Mouse (Mus musculus) frontal cortex, adult (tissue): ENCODE results near the gene Atp6v1g2.

Source experiments
- ATAC-seq: cut with Nextera tagmentation; 2 replicates; pipeline ENCODE4 v1.9.2; 2017; ENCODE audit warnings: mild to moderate bottlenecking, moderate library complexity, mixed read lengths; ENCODE audit not compliant: low TSS enrichment

Gene Atp6v1g2

DNA sequence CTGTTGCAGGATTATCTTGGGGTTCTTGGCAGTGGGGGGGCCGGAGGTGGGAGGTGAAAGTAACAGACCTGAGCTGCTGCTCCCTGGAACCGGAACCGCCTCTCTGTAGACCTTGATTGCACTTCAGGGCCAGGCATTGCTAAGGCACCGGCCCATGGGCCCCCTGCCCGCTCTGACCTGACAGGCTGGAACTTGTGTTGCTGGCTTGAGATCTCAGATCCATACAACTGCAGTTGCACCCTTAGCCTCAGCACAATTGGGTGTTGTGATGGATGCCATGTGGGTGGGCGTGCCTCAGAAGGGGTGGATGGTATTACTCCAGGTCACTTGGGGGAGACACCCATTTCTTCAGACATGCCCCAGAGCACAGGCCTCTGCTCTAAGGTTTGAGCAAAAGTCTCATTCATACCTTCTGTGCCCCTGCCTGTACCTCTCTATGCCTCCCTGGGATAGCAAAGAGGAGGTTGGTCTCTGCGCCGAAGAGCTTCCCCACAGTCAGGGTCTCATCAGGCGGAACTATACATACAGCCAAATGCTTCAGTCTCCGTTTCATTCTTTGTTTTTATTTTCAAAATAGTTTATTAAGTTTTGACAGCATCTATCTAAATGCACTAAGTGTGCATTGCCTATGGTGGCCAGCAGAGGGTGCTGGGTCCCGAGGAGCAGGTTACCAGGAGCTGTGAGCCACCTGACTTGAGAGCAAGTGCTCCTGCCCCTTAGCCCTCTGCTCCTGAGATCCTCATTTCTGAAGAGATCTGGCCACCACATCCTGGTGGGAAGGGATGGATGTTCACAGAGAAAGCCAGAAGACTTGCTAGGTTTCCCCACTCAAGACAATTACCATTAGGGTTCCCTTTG lies 21.0 kb downstream of the Atp6v1g2 start:
- ATAC-seq = no peak

DNA sequence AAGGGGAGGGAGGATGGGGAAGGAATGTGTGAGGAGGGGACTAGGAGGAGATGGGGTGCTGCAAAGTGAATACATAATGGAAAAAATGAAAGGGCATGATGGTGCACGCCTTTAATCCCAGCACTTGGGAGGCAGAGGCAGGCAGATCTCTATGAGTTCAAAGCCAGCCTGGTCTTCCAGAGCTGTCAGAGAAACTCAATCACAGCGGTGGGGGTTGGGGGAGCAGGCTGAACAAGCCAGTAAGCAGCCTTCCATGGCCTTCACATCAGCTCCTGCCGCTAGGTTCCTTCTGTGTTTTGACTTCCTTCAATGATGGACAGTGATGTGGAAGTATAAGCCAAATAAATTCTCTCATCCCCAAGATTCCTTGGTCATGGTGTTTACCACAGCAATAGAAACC lies 21.8 kb downstream of the Atp6v1g2 start:
- ATAC-seq = no peak

DNA sequence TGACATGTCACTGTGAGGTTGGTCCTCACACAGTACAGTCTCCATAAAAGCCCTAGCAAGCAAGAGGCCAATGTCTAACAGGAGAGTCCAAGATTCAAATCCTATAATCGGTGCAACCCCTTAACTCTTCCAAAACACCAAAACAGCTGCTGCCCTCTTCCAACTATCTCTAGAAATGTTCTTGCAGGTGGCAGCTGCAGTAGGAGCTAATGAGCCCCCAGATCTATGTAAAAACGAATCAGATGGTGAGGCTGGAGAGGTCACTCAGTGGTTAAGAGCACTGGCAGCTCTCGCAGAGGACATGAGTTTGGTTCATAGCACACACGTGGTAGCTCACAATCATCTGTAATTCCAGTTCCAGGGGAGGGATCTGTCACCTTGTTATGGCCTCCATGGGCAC lies 22.2 kb downstream of the Atp6v1g2 start:
- no peak for ATAC-seq

DNA sequence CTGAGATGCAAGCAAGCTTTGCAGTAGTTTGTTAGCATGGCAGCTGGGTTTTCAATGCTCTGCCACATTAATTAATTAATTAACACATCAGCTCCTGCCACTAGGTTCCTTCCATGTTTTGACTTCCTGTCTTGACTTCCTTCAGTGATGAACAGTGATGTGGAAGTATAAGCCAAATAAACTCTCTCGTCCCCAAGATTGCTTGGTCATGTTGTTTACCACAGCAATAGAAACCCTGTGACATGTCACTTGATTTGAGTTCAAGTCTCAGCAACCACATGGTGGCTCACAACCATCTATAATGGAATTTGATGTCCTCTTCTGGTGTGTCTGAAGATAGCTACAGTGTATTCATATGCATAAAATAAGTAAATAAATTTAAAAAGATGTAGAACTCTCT lies 23.9 kb downstream of the Atp6v1g2 start:
- ATAC-seq = no peak

DNA sequence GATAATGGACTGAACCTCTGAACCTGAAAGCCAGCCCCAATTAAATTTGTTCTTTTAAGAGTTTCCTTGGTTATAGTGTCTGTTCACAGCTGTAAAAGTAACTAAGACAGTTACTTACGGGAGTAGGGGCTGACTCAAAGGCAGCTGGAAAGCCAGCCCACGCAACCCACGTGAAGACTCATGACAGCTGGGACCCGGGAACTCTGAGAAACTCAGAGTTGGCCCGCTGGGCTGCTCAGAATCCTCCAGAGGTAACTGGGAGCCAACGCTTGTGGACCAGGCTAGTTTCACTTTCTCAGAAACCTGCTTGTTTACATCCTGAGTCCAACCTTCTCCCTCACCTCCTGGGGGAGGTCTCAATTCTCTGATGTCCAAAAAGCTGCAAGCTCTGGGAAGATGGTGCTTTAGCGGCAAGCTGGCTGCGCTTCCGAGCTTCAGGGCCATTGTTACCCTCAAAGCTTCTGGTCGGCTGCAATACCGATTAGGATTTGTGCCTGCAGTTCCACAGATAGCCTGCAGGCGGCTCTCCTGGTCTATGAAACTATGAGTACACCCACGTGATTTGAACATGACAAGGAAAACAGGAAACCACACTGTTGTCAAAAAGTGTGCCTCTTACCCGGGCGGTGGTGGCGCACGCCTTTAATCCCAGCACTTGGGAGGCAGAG lies 24.5 kb downstream of the Atp6v1g2 start:
- ATAC-seq = peak; percentile 39; the same call in 1 of the 2 replicates

DNA sequence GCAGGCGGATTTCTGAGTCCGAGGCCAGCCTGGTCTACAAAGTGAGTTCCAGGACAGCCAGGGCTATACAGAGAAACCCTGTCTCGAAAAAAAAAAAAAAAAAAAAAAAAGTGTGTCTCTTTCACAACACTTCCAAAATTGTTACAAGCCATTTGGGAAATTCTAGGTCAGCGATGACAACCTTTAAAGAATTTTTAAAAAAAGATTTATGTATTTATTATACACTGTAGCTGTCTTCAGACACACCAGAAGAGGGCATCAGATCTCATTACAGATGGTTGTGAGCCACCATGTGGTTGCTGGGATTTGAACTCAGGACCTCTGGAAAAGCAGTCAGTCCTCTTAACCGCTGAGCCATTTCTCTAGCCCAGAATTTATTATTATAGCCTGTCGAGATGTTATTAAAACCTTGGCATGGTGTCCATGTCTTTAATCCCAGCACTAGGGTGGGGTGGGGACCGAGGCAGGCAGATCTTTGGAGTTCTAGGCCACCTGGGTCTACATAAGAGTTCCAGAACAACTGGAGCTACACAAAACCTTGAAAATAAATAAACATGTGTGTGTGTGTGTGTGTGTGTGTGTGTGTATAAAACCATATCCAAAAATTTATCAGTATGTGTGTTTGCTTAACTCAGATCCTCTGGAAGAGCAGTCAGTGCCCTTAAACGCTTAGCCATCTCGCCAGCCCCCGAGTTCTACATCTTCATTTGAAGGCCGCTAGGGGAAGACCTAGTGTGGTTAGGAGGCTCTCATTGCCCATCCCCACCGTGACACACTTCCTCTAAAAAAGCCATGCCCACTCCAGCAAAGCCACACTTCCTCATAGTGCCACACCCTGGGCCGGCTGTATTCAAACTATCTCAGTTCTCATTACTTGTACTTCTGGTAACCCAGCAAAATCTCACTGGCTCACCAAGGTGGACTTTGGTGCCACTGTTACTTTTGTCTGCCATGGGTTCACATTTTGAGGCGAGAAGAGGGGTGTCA lies 25.3 kb downstream of the Atp6v1g2 start:
- ATAC-seq = no peak

DNA sequence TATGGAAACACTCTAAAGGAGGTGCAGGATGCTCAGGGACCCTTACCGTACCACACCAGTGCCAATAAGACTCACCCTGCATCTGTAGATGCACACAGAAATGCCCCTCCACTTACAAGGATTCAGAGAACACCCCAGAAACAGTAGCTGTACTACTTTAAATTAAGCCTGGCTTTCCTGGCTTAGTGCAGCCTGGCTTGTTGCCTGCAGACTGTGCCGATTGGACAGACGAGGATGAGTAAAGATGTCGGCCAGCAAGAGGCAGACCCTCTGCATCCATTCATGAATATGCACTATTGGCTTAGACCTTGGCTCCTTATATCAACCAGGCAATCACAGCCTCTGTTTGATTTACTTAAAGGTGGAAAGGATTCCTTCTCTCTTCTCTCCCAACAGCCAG lies 26.2 kb downstream of the Atp6v1g2 start:
- no peak for ATAC-seq

DNA sequence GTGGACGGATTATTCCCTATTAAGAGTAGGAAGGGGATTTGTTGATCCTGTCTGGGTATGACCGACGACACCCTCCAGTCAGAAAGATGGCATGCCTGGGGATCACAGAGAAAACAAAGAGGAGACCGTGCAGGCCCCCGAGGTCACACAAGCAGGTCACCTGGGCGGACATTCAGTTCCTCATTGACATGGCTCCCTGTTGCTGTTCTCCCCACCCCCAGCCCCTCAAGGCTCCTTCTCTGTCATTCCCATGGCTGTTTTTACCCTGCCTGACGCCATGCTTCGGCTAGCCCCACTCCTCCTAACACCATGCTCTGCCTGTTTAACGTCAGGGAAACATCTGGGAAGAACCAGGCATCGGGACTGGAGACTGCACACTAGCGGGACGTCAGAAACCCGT lies 28.2 kb downstream of the Atp6v1g2 start:
- no peak for ATAC-seq

DNA sequence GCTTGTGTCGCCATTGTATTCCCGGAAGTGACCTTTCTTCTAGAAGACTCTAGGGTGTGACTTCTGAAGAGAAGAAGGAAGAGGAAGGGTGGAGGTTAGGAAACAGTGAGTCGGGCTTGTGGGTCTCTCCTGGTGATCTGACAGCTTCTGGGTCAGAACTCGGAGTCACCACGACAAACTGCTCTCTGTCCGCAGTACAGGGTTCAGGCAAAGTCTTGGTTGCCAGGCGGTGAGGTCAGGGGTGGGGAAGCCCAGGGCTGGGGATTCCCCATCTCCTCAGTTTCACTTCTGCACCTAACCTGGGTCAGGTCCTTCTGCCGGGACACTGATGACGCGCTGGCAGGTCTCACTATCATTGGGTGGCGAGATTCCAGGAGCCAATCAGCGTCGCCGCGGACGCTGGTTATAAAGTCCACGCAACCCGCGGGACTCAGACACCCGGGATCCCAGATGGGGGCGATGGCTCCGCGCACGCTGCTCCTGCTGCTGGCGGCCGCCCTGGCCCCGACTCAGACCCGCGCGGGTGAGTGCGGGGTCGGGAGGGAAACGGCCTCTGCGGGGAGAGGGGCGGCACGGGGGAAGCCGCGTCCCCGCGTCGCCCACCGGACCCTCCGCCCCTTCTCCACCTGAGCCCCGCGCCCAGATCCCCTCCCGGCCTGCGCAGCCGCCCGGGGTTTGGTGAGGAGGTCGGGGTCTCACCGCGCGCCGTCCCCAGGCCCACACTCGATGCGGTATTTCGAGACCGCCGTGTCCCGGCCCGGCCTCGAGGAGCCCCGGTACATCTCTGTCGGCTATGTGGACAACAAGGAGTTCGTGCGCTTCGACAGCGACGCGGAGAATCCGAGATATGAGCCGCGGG lies 29.4 kb downstream of the Atp6v1g2 start, which contains the start of gene H2-D1:
Gene H2-D1 (plus strand): TSS at position 67 of the 859 bp plus-strand sequence.
- peak; percentile 96 for ATAC-seq

DNA sequence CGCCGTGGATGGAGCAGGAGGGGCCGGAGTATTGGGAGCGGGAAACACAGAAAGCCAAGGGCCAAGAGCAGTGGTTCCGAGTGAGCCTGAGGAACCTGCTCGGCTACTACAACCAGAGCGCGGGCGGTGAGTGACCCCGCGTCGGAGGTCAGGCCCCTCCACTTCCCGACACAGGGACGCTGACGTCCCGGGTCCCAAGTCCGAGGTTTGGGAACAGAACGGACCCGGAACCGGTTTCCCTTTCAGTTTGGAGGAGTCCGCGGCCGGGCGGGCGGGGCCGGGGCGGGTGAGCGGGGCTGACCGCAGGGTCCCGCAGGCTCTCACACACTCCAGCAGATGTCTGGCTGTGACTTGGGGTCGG lies 30.0 kb downstream of the Atp6v1g2 start:
- ATAC-seq = no peak

DNA sequence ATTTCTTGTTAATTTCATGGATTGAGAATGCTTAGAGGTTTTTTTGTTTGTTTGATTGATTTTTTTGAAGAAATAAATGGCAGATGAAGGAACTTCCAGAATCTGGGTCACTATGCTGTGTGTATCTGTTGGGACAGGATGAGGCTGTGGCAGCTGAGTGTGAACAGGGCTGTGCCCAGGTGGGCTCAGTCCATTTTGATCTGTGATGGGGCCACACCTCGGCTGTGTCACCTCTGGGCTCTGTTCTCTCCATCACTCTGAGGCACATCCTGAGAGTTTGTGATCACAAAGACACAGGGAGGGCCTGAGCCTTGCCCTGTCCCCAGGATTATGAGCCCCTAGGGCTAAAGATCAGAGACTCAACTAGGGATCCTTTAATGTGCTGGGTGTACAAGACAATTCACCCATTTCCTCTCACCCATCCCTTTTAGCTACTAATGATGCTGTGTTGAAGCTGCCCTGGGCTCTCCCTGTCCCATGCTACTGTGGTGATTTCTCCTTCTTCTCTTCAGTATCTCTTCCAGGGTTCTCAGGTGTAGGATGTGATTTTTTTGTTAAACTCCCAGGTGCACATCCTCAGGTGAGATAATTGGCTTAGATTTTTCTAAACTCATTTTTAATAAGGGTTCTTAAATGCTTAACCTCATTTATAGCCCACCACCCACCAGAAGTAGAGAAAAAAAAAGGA lies 34.1 kb downstream of the Atp6v1g2 start:
- ATAC-seq = no peak

DNA sequence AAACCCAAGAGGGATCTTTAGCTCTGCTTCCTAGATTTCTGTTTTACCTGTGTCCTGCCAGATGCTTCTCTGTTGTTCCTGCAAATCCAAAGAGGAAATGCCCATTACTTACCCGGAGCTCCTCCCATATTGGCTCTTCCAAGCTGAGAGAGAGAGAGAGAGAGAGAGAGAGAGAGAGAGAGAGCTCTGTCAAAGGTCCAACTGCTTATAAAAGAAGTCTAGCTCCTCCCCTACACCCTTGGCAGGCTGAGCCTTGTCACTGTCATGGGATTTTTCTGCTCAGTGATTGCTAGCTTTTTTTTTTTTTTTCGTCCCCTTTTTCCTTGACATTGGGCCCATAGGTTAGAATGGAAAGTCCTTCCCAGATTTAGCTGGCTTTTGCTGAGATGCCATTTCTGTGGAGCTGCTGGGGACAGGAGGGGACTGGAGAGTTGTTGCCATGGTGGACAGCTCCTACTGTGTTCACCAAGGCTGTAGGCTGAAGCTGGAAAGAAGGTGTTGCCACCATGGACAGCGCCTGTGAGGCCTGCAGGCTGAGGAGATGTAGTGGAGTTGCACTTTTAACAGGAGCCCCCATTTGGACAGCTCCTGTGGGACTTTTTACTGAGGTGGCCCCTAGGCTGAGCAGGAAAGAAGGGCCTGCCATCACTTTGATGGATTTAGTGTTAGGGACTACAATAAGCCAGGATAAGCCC lies 36.3 kb downstream of the Atp6v1g2 start:
- no peak for ATAC-seq

DNA sequence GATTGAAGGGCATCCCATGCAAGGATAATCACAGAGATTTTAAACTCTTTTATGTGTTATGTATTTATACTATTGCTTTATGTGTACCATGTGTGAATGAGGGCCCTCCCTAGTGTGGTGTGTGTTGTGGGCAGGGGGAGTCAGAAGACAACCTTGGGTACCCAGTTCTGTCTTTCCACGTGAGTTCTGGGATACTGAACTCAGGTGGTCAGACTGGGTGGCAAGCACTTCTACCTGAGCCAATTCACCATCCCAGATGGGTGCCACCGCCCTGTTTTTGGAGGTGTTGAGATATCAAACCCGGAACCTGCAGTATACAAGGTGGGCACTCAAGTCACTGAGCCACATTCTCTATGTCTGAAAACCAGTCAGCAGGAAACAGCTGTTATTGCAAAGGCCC lies 38.8 kb downstream of the Atp6v1g2 start:
- no peak for ATAC-seq

DNA sequence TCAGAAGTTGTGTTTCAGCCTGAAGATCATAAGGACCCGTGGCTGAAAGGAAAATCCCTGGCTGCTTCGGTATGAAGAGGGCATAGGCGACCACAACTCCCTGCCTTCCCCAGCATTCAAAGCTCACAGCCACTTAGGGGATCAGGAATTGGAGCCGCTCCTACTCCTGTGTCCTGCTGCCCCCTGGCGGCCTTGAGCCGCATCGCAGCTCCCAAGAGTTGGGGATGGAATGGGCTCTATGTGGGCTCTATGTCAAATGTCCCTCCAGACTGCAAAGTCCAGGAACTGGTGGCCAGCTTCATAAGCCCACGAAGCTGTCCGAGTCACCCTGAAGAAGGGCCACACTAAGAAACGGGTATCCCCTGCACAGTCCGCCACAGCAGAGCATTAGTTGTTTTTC lies 41.3 kb downstream of the Atp6v1g2 start:
- ATAC-seq = peak; percentile 65; the same call in 1 of the 2 replicates

DNA sequence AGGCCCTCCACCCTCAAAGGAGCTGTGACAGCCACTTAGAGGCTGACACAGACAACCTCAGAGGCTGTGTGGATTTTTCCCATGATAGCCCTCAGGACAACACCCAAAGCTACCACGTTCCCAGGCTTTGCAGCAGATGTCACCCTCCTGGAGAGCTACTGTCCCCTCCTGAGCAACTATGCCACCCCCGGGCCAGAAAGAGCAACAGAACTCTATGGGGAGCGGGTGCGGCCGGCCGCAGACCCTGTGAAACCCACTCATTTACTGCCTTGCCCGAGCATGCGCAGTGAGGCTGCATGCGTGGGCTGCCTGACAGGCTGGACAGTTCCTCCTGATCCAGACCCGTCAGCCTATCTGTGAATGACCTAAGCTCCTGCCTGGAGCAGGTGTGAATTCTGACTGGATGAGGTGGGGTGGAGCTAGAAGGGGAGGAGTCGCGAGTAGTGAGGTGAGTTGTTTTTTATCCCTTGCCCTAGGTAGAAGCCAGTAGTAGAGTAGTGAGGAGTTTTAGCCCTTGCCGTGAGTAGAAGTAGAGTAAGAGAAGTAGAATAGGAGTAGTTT lies 42.9 kb downstream of the Atp6v1g2 start:
- no peak for ATAC-seq

DNA sequence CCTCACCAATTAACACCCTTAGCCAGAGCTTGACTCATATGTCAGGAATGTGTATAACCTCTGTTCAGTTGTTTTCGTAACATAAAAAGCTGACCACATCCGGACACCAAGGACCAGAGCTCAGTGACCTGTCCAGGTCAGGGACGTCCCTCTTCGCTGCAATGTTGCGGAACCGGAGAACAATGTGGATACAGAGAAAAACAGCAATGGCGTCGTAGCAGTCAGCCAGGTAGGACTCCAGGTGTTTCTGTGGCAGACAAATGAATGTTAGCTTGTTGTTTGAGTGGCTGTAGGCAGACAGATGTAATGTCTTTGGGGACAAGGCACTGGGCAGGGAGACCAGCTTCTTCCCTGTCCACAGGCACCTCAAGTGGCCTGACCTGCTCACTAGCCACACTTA lies 44.6 kb downstream of the Atp6v1g2 start:
- ATAC-seq = no peak

DNA sequence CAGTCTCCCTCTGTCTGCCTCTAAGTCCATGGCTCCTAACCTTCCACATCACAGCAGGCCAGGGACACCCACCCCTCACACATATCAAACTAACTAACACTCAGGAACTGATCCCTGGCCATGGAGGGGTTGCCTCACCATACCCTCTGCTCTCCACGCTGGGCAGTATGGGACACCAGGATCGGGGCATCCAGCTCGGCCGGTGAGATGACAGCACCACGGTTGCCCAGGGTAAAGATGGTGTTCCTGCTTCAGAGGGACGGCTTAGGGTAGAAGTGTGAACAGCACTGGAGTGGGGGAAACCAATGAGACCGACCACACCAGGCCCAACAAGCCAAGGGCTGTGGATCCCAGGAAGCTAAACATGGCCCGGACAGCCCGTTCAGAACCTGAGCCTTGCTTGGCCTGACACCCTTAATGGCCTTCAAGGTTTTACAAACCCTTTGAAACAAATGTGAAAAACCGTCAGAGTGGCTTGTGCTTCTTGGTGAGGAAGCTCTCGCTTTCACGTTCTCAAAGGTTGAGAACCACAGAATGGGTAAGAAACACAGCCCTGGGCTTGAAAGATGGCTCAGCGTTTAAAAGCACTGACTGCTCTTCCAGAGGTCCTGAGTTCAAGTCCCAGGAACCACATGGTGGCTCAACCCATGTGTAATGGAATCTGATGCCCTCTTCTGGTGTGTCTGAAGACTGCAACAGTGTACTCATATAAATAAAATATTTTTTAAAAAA lies 45.7 kb downstream of the Atp6v1g2 start:
- no peak for ATAC-seq

DNA sequence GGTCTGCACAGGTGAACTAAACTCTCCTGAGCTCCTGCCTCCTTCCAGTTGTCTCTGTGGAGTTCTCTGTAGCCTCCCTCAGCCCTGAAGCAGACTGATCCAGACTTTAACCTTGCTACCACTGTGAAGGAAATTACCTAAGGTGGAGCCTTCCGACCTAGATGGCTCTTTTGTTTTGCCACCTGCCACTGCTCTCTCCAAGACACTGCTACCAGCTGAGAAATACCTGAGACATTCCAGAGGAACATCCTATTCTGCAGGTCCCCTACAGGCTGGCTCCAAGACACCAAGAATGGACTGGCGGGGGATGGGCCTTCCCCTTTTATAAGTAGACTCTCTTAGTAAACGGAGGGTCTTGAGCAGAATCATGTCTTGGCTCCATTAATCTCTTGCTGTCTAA lies 46.8 kb downstream of the Atp6v1g2 start:
- ATAC-seq = no peak

DNA sequence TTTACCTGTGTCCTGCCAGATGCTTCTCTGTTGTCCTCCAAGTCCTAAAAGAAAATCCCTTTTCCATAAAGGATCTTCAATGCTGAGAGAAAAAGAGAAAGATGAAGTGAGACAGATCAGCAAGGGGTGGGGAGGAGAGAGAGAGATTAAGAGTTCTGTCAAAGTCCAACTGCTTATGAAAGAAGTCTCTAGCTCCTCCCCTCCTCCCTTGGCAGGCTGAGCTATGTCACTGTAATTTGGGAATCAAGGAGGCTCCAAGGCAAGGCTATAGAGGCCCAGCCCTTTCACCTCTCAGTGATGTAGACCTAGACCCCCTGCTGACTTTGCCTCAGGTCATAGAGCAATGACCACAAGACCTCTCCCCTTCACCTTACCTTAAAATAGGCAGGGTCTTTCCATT lies 52.0 kb downstream of the Atp6v1g2 start:
- no peak for ATAC-seq
